Mouse (Mus musculus): ENCODE measurements around the gene Hist1h2an.
A peak's percentile ranks its signal among the peaks of the same experiment; 100 is the strongest.
"Not testable (repeated sequence)": the region's sequence is repeated elsewhere in the genome, so short reads cannot be mapped to it uniquely, and the experiment has no call there.

Hist1h2an gene

GRCm38 (mm10) chr13:21786899-21787629 lies at the start of gene Hist1h2an, which contains the start of gene Hist1h2bp:
TSS of gene Hist1h2an (minus strand) at chr13:21787218.
TSS of gene Hist1h2bp (plus strand) at chr13:21787461.
- DNase-seq (ENCODE audit: low read depth): peak; percentile 94

GRCm38 (mm10) chr13:21833461-21833860 lies 46.4 kb upstream of the Hist1h2an start, which contains the start of the genes Hist1h2ap and Hist1h2br:
TSS of gene Hist1h2ap (minus strand) at chr13:21833507.
TSS of gene Hist1h2br (plus strand) at chr13:21833743.
- DNase-seq (ENCODE audit: low read depth): not testable (repeated sequence)

- not testable (repeated sequence) for DNase-seq (ENCODE audit: low read depth)
These were observed 44.7 kb upstream of the Hist1h2an start, which contains the start of gene Hist1h4n for GRCm38 (mm10) chr13:21831418-21832394. TSS of gene Hist1h4n (minus strand) at chr13:21832196.

- DNase-seq (ENCODE audit: low read depth): no peak
These were observed 43.3 kb upstream of the Hist1h2an start for GRCm38 (mm10) chr13:21830344-21830743.

- DNase-seq (ENCODE audit: low read depth): no peak
These were observed 41.5 kb upstream of the Hist1h2an start for GRCm38 (mm10) chr13:21828511-21828910.

GRCm38 (mm10) chr13:21820082-21820890 lies 33.3 kb upstream of the Hist1h2an start:
- not testable (repeated sequence) for DNase-seq (ENCODE audit: low read depth)

GRCm38 (mm10) chr13:21812092-21812491 lies 25.1 kb upstream of the Hist1h2an start:
- not testable (repeated sequence) for DNase-seq (ENCODE audit: low read depth)

GRCm38 (mm10) chr13:21811539-21811938 lies 24.5 kb upstream of the Hist1h2an start, which contains the start of gene Hist1h4m:
TSS of gene Hist1h4m (plus strand) at chr13:21811746.
- not testable (repeated sequence) for DNase-seq (ENCODE audit: low read depth)

GRCm38 (mm10) chr13:21811074-21811473 lies 24.1 kb upstream of the Hist1h2an start:
- not testable (repeated sequence) for DNase-seq (ENCODE audit: low read depth)

GRCm38 (mm10) chr13:21810073-21810472 lies 23.1 kb upstream of the Hist1h2an start, which contains the start of the genes Hist1h2bq and Hist1h2ao:
TSS of gene Hist1h2bq (minus strand) at chr13:21810197.
TSS of gene Hist1h2ao (plus strand) at chr13:21810465.
- DNase-seq (ENCODE audit: low read depth): not testable (repeated sequence)

- not testable (repeated sequence) for DNase-seq (ENCODE audit: low read depth)
These were observed 16.0 kb upstream of the Hist1h2an start for GRCm38 (mm10) chr13:21803058-21803457.

- not testable (repeated sequence) for DNase-seq (ENCODE audit: low read depth)
These were observed 10.1 kb upstream of the Hist1h2an start for GRCm38 (mm10) chr13:21797163-21797562.

- DNase-seq (ENCODE audit: low read depth): no peak
These were observed 8.6 kb upstream of the Hist1h2an start for GRCm38 (mm10) chr13:21795584-21795983.

GRCm38 (mm10) chr13:21790601-21791283 lies 3.7 kb upstream of the Hist1h2an start:
- DNase-seq (ENCODE audit: low read depth): no peak

- DNase-seq (ENCODE audit: low read depth): no peak
These were observed 2.9 kb upstream of the Hist1h2an start for GRCm38 (mm10) chr13:21789925-21790324.

GRCm38 (mm10) chr13:21787760-21788593 lies 959 bp upstream of the Hist1h2an start:
- no peak for DNase-seq (ENCODE audit: low read depth)

- DNase-seq (ENCODE audit: low read depth): peak; percentile 56
These were observed 674 bp downstream of the Hist1h2an start for GRCm38 (mm10) chr13:21786189-21786898.

GRCm38 (mm10) chr13:21784311-21784710 lies 2.7 kb downstream of the Hist1h2an start:
- no peak for DNase-seq (ENCODE audit: low read depth)

GRCm38 (mm10) chr13:21783734-21784161 lies 3.3 kb downstream of the Hist1h2an start:
- DNase-seq (ENCODE audit: low read depth): peak; percentile 61
